7 mouse cellular contexts compared by ENCODE assay signal in the genomic region with DNA sequence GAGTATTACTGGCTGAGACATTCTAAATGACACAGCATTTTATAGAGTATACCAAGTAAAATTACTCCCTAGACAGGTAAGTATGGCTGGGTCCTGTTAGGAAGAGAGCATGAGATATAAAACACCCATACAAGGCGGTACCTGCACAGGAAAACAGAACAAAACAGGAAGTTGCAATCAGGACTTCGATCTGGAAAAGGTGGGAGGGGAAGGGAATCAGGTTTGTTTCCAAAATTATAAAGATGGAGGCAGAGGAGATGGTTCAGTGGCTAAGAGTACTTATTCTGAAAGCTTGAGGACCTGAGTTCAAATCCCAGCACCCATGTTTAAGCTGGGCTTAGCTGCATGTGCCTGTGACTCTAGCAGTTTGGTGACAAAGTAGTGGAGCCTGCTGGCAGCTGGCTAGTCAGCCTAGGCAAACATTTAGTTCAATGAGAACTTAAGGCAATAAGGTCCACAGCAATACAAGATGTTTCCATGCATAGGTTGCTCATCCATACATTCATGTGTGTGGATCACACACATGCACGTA. TPM values are rescaled to one million over a fixed set of nuclear protein-coding genes. Genes with fewer than 3 reads are reported as not detected.
DNase-seq lines count a peak whose midpoint lies in the region; ATAC-seq and TF ChIP-seq lines count a peak whose summit lies in the region.

No protein-coding gene starts in this region.

- no peaks in the 10 kb centered on the region for H3K9me3 ChIP-seq in lung, embryonic 14.5 days (ENCODE audit: low read depth, low read length)
- no peaks in the 10 kb centered on the region for H3K9me3 ChIP-seq in forebrain, embryonic 11.5 days (ENCODE audit: control insufficient read depth, low read length)
- no peaks in the 10 kb centered on the region for H3K9me3 ChIP-seq in limb, embryonic 10.5 days (replicated peaks)
- H3K9me3 ChIP-seq in neural tube, embryonic 13.5 days, result no peaks in the 10 kb centered on the region

- peaks cover 39% of the 10 kb centered on the region for H3K36me3 ChIP-seq in lung, embryonic 14.5 days (ENCODE audit: insufficient read depth)
- H3K36me3 ChIP-seq in forebrain, embryonic 11.5 days (ENCODE audit: control insufficient read depth, insufficient read depth, low read length), result peaks cover 12% of the 10 kb centered on the region
- peaks cover 49% of the 10 kb centered on the region for H3K36me3 ChIP-seq in limb, embryonic 10.5 days
- H3K36me3 ChIP-seq in neural tube, embryonic 13.5 days, result peaks cover 34% of the 10 kb centered on the region

- H3K9ac ChIP-seq in lung, embryonic 14.5 days, result no peak overlapping the region
- H3K9ac ChIP-seq in forebrain, embryonic 11.5 days (ENCODE audit: low read length), result no peak overlapping the region
- H3K9ac ChIP-seq in neural tube, embryonic 13.5 days, result peak overlapping the region; percentile 98; the same call in 1 of the 2 replicates

- WGBS in lung, embryonic 14.5 days, result 74% methylated on average over 3 of the region's 3 CpGs
- WGBS in forebrain, embryonic 11.5 days, result 94% methylated on average over 3 of the region's 3 CpGs
- 91% methylated on average over 3 of the region's 3 CpGs for WGBS in limb, embryonic 10.5 days
- 85% methylated on average over 3 of the region's 3 CpGs for WGBS in neural tube, embryonic 13.5 days

- no peaks in the 10 kb centered on the region for H3K27me3 ChIP-seq in lung, embryonic 14.5 days (ENCODE audit: insufficient read depth, low read length)
- no peaks in the 10 kb centered on the region for H3K27me3 ChIP-seq in forebrain, embryonic 11.5 days (ENCODE audit: control insufficient read depth, insufficient read depth, low read length)
- H3K27me3 ChIP-seq in limb, embryonic 10.5 days (ENCODE audit: low read depth, poor library complexity, severe bottlenecking), result no peaks in the 10 kb centered on the region
- H3K27me3 ChIP-seq in neural tube, embryonic 13.5 days, result no peaks in the 10 kb centered on the region

- TF ChIP-seq CTCF in lung, embryonic 14.5 days (IDR thresholded peaks at IDR 0.05; ENCODE audit: low read depth), result no peak

- peak overlapping the region; percentile 96 for H3K4me3 ChIP-seq in lung, embryonic 14.5 days (ENCODE audit: low read depth, low read length)
- H3K4me3 ChIP-seq in forebrain, embryonic 11.5 days (ENCODE audit: low read depth, low read length), result peak overlapping the region; percentile 95; the same call in 1 of the 2 replicates
- H3K4me3 ChIP-seq in limb, embryonic 10.5 days, result peak overlapping the region; percentile 96
- H3K4me3 ChIP-seq in neural tube, embryonic 13.5 days, result peak overlapping the region; percentile 82

- DNase-seq in lung, embryonic 14.5 days, result no peak
- DNase-seq in lung, postnatal 25 days (ENCODE audit: low spot score), result no peak
- DNase-seq in forebrain, embryonic 11.5 days (ENCODE audit: low spot score), result no peak
- DNase-seq in limb, embryonic 10.5 days (ENCODE audit: low spot score), result no peak
- no peak for DNase-seq in ovary, adult 18-20 months (ENCODE audit: low spot score)
- no peak for DNase-seq in layer of hippocampus, postnatal 25 days (ENCODE audit: extremely low spot score in 1 of 2, low spot score in 1 of 2)

- H3K4me2 ChIP-seq in lung, embryonic 14.5 days, result peak overlapping the region; percentile 63
- peak overlapping the region; percentile 79; the same call in 1 of the 2 replicates for H3K4me2 ChIP-seq in forebrain, embryonic 11.5 days (ENCODE audit: low read depth, low read length, severe bottlenecking)
- H3K4me2 ChIP-seq in neural tube, embryonic 13.5 days, result peak overlapping the region; percentile 82

- no peak for ATAC-seq in lung, embryonic 14.5 days (ENCODE audit: insufficient read depth)
- ATAC-seq in forebrain, embryonic 11.5 days (replicated peaks; ENCODE audit: low FRiP score), result no peak
- ATAC-seq in neural tube, embryonic 13.5 days (ENCODE audit: low read depth), result no peak

- 0 out of 2 replicates have a peak, but pooled peaks cover 7% of the 10 kb centered on the region for H3K4me1 ChIP-seq in lung, embryonic 14.5 days (ENCODE audit: insufficient read depth)
- peaks cover 3% of the 10 kb centered on the region; the same call in 1 of the 2 replicates for H3K4me1 ChIP-seq in forebrain, embryonic 11.5 days (replicated peaks; ENCODE audit: control insufficient read depth, insufficient read depth, low read length)
- H3K4me1 ChIP-seq in limb, embryonic 10.5 days, result peaks cover 21% of the 10 kb centered on the region
- H3K4me1 ChIP-seq in neural tube, embryonic 13.5 days (replicated peaks), result peaks cover 44% of the 10 kb centered on the region

- H3K27ac ChIP-seq in lung, embryonic 14.5 days (ENCODE audit: low read depth), result no peak overlapping the region
- H3K27ac ChIP-seq in forebrain, embryonic 11.5 days (ENCODE audit: low read depth, low read length), result no peak overlapping the region
- no peak overlapping the region for H3K27ac ChIP-seq in limb, embryonic 10.5 days
- H3K27ac ChIP-seq in neural tube, embryonic 13.5 days (replicated peaks), result no peak overlapping the region

RNA-seq across cellular contexts. Expression of a gene that starts 1.8 kb away (rescaled TPM):
- polyA plus RNA-seq in lung, embryonic 14.5 days (2014; fragmentation: Nextera tagmentation; extraction: Ambion mirVana), result 690 and 743 TPM in 2 replicates
- 633 and 702 TPM in 2 replicates for polyA plus RNA-seq in forebrain, embryonic 11.5 days (2014; fragmentation: Nextera tagmentation; extraction: Ambion mirVana)
- 550 and 645 TPM in 2 replicates for polyA plus RNA-seq in limb, embryonic 10.5 days (2016; fragmentation: Nextera tagmentation; extraction: Ambion mirVana)
- 715 and 824 TPM in 2 replicates for polyA plus RNA-seq in neural tube, embryonic 13.5 days (2015; fragmentation: Nextera tagmentation; extraction: Ambion mirVana)
- total RNA-seq in layer of hippocampus, postnatal 25 days (2021), result 100 to 1,000 TPM; 262 to 295 TPM

RNA-seq across cellular contexts. Expression of a gene that starts 7.3 kb away (rescaled TPM):
- 7.9 and 8.0 TPM in 2 replicates for polyA plus RNA-seq in lung, embryonic 14.5 days (2014; fragmentation: Nextera tagmentation; extraction: Ambion mirVana)
- polyA plus RNA-seq in forebrain, embryonic 11.5 days (2014; fragmentation: Nextera tagmentation; extraction: Ambion mirVana), result 6.4 and 8.6 TPM in 2 replicates
- polyA plus RNA-seq in limb, embryonic 10.5 days (2016; fragmentation: Nextera tagmentation; extraction: Ambion mirVana), result 6.5 and 7.9 TPM in 2 replicates
- 10.9 and 13.3 TPM in 2 replicates for polyA plus RNA-seq in neural tube, embryonic 13.5 days (2015; fragmentation: Nextera tagmentation; extraction: Ambion mirVana)
- 10 to 100 TPM; 24.0 to 41.7 TPM for total RNA-seq in layer of hippocampus, postnatal 25 days (2021)

RNA-seq across cellular contexts. Expression of a gene that starts 34.3 kb away (rescaled TPM):
- polyA plus RNA-seq in lung, embryonic 14.5 days (2014; fragmentation: Nextera tagmentation; extraction: Ambion mirVana), result 144 and 164 TPM in 2 replicates
- polyA plus RNA-seq in forebrain, embryonic 11.5 days (2014; fragmentation: Nextera tagmentation; extraction: Ambion mirVana), result 52.8 and 61.6 TPM in 2 replicates
- polyA plus RNA-seq in limb, embryonic 10.5 days (2016; fragmentation: Nextera tagmentation; extraction: Ambion mirVana), result 52.0 and 60.7 TPM in 2 replicates
- 67.2 and 71.8 TPM in 2 replicates for polyA plus RNA-seq in neural tube, embryonic 13.5 days (2015; fragmentation: Nextera tagmentation; extraction: Ambion mirVana)
- total RNA-seq in layer of hippocampus, postnatal 25 days (2021), result 1 to 10 TPM; 4.6 to 5.6 TPM
